Mouse (Mus musculus): ENCODE measurements around the gene Lamtor3.

Gene Lamtor3

DNA sequence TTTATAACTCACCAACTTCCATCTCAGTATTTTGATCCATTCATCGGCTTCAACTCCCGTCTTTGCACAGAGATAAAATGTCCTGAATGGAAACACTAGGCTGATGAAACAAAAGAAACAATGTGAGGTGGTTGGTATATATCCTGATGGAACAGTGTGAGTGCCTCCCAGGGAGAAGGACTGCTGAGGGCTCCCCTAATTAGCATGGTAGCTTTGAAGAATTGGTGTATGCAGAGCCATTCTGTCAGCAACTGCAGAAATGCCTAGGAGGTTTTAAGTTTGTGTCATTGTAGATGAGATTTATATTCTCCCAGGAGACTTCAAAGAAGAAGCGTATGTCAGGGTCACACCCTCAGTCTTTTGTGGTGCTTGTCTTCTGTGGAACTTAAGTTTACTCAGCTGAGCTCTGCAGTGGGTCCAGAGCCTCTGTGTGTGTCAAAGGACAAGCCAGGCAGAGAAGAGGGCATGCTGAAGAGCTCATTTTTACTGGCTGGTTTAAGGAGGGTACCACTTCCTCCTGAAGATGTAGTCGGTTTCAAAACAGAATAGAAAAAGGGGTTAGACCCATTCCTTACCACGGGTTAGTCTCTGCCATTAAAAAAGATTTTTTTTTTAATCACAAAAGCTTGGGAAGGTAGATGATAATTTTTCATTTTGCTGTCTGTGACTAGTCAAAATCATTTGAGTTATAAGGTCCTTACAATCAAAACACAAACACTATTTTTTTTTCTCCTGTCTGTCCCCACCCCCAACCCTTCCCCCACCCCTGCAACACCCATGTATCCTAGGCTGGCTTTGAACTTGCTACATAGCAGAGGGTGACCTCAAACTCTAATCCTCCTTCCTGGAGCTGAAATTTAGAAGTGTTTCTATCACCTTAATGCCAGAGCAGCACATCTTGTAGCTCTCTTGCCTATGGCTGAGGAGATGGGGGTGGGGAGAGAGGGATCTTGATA, 17.5 kb downstream of the Lamtor3 start:
- no peak for DNase-seq (ENCODE audit: low read depth)

DNA sequence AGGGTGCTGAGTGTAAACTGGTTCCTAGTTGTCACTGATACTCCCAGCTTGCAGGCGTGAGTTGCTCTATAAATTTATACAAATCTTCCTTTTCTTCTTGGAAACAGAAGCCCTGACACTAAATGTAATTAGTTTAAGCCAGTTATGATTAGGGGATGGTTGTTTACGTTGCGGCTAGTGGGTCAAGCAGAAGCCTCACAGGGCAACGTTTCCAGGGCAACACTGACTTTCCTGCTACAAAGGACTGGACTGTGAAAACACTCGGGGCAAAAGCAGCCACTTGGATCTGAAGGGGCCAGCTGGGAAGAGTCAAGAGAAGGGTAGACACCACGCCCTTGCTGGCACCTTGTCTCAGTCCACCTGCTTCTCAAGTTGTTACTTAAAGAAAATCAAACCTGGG, 18.2 kb downstream of the Lamtor3 start:
- DNase-seq (ENCODE audit: low read depth), result no peak

DNA sequence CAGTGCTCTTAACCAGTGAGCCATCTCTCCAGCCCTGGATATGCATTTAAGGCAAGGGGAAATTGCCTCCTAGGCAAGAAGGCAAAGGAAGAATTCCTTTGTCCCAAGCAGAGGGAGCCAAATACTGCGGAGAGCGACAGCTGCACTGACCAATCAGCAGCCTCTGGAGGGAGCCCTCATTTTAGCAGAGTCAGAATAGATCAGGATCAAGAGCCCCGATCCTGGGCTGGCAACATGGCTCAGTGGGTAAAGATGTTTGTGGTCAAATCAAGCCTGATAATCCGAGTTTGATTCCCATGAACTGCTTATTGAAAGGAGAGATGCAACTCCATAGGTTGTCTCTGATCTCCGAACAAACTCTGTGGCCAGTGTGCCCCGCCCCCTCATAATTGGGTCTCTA, 20.3 kb downstream of the Lamtor3 start:
- DNase-seq (ENCODE audit: low read depth), result no peak

DNA sequence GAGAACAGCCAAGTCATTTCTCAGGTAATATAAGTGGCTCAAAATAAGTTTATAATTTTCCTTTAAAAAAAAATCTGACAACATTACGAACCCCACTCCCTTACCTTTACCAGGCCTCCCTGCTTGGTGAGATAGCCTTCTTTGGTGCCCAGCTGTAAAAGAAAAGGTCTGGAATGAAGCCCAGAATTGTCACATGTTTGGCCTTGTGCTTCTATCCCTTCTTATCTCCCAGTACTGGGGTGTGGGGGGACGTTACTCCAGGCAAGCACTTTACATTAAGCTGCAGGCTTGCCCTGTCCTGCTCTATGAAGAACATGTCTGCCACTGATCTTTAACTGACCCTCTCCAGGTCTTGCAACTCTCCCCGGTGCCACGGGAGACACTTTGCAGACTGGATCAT, 22.5 kb downstream of the Lamtor3 start:
- DNase-seq (ENCODE audit: low read depth), result no peak

DNA sequence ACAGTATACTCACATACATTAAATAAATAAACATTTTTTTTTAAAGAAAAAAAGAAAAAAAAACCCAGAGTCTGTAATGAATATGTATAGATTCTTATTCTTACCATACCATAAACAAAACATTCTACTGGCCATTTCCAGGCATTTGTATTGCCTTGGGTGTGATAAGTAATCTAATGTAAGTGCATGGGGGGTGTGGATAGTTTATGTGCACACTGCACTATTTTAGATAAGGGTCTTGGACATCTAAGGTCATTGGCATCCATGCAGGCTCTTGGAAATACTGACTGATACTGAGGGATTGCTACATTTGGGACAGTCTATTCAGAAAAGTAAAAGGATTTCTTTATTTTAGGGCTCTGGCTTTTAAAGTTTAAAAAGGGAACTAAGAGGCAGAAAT, 23.2 kb downstream of the Lamtor3 start:
- no peak for DNase-seq (ENCODE audit: low read depth)

DNA sequence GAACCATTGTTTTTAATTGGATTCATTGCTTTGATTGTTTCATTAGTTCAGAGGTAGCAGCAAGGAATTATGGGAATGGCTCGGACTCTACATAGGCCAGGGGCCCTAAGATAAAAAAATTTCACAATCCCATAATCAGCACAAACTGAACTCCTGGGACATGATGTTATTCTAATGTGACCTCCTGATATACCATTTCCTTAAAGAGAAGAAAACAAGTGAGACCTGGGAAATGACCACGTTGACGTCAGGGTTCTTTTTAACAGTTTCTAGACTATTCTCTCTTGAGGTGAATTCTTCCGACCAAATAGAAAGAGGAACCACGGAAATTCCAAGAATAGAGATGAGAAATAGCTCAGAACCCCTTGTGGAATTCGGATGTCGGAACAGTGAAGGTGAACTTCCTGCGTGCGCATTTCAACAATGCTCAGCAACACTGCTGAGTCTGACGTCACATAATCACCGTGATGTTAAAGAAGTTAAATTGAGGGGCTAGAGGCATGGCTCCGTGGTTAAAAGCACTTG, 23.9 kb downstream of the Lamtor3 start:
- no peak for DNase-seq (ENCODE audit: low read depth)

DNA sequence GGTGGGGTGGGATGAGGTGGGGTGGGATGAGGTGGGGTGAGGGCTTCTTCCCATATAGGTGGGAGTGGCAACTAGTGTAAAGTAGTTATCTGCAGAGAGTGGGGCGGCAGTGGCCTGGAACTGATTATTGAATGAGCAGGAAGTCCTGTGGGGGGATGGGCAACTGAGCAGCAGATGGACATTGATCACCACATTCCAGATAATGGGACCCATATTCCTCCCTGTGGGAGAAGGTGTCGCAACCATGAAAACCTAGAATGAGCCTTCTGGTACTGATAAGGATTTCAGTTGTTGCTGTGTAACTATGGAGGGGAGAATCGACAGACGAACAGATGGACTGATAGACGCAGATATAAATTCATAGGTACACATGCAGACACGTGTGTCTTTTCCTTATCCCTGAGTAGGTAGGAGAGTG, 25.4 kb downstream of the Lamtor3 start:
- DNase-seq (ENCODE audit: low read depth), result no peak

DNA sequence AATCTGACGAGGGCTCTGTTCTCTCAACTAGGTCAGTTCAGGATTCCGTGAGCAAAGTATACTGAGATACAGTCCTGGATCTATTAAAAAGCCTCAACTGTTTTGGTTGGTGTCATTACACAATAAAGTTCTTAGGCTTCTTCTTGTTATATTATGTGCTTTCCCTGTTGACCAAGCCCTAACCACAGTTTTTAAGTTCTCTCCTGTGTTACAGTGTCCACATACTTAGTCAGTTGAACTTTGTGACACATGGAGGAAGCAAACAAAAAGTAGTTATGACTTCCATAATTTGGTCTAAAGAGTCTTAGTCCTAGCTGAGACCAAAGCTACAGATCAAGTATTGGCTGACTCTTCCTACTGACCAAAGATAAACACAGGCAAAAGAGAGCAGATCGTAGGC, 28.5 kb downstream of the Lamtor3 start:
- DNase-seq (ENCODE audit: low read depth), result no peak

DNA sequence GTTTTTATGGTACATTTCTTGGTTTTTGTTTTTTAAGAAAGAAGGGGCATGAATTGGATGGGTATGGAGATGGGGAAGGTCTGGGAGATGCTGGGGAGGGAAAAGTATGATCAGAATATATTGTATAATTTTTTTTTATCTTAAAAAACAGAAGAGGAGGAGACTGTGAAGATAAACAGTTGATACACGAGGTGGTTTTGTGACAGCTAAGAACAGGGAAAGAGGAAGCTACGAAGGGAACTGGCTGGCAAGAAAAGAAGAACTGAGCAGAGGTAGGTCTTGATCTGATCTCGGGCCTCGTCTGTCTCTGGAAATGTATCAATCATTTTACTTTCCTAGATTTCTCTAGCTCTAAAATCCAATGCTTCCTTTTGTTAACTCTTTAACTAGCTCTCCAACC, 29.2 kb downstream of the Lamtor3 start:
- no peak for DNase-seq (ENCODE audit: low read depth)

DNA sequence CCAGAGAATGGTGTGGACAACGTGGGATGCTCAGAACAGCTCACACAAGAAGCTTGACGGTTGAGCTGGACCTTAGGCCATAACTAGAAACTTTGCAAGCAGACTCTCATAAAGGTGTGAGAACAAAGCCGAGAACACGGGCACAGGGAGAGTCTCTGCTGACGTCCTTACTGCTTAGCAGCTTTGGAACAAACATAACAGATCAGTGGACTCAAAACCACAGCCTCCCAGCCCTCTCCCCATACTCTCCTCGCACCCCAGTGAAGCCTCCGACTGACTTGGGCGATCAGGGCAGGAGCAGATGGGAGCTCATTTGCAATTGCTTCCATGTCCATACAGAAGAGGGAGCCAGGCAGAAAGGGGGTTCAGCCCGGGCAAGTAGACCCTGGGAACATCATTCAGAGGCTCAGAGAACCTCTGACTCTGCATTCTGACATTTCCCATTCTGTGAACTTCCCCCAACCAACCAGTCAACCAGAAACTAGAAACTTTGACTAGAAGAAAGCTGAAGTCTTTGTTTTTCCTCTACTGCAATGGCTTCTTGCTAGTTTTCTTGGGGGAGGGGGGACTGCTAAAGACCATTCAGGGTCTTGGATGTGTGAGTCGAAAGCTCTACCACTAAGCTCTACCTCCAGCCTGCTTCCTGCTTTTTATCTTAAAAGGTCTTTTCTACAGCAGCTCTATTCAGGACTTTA, 32.0 kb downstream of the Lamtor3 start:
- peak; percentile 73 for DNase-seq (ENCODE audit: low read depth)

DNA sequence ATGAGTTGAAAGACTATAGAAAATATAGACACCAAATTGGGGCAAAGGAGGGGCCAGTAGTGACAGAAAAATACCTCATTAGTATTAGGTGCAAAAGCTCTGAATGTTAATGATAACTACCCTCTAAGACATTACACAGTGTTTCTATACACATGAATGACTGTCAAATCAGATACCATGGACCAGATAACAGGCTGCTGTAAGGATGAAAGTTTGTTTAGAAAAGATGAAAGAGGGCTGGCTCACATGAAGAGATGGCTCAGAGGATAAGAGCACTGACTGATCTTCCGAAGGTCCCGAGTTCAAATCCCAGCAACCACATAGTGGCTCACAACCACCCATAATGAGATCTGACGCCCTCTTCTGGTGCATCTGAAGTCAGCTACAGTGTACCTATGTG, 33.0 kb downstream of the Lamtor3 start:
- peak; percentile 51 for DNase-seq (ENCODE audit: low read depth)

DNA sequence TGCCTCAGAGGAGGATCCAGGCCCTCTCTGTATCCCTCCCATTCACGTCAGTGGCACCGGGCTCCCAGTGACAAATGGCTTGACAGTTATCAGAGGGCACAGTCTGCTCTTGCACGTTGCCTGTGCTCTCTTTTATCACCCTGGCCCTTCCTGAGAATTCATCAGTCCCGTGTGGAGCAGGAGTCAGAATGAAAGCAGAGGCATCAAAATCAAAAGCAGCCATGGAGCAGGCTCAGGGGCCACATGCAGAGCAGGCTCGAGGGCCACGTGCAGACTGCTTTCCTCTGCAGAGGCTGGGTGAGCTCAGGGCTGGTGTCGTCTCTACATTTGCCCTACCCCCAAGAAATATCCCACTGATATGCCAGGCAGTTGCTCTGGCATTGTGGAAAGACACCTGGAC, 33.5 kb downstream of the Lamtor3 start:
- DNase-seq (ENCODE audit: low read depth), result peak; percentile 53

DNA sequence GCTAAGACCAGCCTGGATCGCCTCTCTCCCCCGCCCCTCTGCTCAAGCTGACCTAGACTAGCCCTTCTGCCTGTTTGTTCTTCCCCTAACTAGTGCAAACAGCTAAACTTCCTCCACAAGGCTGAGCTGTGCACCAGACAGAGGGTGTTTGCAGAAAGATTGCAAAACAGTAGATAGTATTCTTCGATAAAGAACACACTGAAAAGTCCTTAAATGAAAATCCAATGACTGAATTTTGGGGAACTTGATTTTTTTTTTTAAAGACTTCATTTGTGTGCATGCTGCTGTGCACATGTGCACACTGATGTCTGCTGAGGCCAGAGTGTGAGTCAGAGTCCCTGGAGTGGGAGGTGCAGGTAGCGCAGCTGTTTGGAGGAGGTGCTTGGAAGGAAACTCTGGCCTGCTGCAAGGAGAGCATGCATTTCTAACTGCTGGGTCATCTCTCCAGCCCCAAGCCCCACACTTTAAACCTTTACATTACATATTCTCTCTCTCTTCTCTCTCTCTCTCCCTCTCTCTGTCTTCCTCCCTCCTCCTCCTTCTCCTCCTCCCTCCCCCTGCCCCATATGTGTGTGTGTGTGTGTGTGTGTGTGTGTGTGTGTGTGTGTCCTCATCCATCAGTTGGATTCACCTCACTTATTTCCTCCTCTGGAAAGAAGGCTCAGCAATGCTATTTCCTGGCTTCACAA, 34.1 kb downstream of the Lamtor3 start:
- DNase-seq (ENCODE audit: low read depth), result peak; percentile 71

DNA sequence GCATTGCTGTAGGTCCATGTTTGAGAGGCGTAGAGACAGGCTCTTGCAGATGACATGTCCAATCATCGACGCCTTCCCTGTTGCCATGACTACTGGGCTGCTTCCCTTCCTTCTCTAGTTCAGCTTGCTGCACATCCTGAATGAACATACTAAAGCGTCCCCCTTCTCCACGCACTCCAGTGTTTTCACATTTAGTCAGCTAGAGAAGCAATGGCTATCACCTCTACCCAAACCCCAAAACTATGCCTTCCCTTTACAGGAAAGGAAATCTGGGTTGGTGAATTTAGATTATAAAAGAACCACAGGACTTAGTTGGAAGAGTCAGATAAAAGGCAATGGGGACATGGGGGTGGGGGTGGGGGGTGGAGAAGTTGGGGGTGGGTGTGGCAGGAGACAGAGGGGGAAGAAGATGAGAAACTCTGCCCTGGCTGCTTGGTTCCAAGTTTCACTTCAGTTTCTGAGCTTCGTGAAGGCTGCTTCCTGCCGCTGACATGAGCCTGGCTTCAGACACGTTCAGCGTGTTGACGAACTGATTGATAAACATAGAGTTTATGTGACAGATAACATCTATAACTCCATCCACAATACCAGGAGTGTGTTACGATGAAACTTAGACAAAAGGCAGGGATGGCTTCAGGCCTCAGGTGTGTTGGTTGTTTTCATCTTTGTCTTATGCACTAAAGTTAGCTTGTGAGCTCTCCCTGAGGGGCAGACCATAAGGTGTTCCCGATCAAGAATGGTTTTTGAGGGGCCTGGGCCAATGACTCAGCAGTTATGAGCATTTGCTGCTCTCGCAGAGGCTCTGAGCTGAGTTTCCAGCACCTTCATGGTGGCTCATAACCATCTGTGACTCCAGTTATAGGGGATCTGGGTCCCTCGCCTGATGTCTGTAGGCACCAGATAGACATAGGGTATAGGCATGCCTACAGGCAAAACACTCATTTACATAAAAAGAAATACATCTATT, 34.9 kb downstream of the Lamtor3 start:
- DNase-seq (ENCODE audit: low read depth), result peak; percentile 90

DNA sequence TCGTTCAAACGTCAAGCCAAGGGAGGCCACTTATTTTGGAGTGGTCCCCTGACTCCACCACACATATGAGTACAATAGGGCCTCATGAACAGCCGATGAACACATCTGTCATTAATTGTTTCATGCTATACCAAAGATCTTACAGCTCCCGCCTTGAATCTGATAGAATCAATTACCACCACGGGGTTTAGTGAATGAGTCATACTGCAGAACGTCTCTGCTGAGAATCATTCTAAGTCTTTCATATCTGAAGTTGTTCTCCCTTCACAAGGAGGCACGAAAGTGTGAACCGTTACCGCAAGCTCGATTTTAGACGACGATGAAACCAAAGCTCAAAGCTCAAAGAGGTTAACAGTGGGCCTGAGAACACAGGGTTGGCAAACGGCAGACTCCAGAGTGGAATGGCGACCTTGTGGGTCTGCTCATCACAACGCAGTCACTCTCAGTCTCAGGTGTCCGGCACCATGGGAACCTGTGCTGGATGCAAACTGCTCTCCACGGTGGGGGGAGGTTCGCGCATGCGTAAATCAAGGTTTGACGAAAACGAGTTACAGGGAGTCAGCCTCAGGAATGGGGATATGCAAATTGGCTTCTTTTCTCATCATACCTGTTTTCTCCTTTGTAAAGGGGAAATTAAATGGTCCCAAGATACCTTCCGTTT, 36.1 kb downstream of the Lamtor3 start:
- peak; percentile 90 for DNase-seq (ENCODE audit: low read depth)

DNA sequence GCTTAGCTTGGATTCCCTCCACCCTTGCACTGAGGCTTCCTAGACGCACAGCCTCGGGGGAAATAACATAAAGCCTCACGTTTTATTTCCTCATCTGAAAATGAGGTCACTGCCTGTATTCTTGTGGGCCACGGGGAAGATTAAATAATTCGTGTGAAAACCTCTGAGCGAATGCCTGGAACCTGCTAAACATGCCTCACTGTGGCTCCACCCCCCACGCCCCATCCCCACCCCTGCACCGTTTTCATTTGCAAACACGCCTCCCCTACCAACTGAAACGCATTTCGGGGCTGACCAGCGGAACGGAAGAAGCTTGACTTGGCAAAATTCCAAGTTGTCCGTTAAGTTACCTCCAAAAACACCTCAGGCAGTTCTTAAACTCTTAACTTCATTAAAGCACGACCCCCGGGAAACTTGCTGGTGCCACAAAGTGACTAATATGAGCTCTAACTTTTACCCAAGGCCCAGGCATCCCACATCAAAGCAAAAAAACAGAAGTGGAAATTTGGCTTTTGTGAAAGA, 37.3 kb downstream of the Lamtor3 start:
- DNase-seq (ENCODE audit: low read depth), result peak; percentile 82

DNA sequence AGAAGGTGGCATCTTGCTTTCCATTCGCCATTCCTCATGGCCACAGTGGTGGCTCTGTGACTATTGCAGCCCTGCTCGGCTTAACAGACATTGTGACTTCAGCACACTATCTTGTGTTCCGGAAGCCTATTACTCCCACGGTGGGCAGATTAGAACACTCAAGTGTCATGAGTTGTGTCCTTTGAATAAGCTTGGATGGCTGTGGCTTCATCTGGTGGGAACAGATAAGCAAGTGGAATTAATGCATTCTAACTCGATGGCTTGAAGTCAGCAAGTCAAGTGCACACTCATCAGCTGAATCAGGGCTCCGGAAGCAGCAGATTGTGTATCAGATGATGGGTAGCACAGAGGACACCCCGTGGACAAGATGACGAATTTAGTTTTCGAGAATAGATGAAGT, 39.6 kb downstream of the Lamtor3 start:
- DNase-seq (ENCODE audit: low read depth), result no peak

DNA sequence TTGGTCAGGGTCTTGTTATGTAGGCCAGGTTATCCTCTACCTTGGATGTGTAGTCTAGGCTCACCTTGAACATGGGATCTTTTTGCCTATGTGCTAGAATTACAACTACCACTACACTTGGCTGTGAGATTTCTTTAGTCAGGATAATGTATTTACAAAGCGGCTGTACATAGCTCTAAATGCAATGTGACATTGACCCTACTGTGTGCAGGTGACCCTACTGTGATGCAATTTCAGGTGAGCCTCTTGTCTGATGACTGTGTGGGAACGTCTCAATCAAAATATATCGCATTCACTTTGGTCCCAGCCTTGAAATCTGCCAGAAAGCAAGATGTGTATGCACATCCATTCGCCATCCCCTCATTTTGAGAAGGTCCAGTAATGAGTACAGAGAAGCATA, 40.0 kb downstream of the Lamtor3 start:
- no peak for DNase-seq (ENCODE audit: low read depth)

DNA sequence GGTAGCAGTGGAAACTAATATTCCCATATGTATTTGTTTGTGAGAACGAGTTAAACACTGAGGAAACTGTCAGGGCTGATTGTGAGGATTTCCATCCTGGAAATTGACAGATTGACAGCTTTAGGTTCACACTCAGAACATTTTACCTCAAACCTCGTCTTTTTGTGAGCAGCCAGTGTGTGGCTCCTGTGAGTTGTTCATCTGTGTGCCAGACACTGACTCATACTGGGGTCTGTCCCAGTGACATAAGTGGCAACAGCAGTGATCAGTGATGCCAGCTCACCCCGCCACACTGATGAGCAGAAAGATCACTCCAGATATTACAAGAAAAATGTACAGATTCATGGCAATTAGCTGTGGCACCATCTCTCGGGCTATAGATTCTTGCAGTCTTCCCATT, 41.1 kb downstream of the Lamtor3 start:
- DNase-seq (ENCODE audit: low read depth), result no peak

DNA sequence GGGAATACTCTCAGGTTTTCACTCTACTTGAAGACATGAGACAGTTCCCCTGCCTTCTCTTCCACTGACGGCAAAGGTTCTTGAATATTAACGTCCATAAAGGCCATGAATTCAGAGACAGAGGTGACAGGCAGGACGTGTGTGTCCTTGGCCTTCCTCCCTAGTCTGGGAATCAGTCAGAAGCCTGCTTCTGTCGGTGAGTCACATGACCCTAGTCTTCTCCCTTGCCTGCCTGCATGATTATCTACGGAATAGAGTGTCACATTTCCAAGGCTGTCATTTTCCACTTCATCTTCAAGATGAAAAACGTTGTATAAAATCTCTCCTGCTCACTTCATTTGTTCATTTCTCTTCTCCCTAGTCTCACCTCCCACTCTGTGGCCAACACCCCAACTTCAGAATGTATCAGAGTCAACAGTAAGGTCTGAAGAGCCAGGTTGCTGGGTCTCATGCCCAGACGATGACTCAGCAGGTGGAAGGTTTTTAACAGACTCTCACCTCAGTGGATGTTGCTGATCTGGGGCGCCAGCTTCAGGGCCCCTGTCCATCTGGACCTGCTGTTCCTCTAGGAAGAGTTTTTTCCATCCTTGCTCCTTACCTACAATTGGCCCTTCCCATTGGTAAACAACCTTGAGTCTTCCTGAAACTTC, 43.6 kb downstream of the Lamtor3 start:
- no peak for DNase-seq (ENCODE audit: low read depth)
